Mouse (Mus musculus) heart, embryonic 11.5 days (tissue): ENCODE measurements around the gene Rplp0. TPM values are rescaled to one million over a fixed set of nuclear protein-coding genes. Genes with fewer than 3 reads are reported as not detected.
"Not testable (repeated sequence)": the region's sequence is repeated elsewhere in the genome, so short reads cannot be mapped to it uniquely, and the experiment has no call there.

Experiments
- ATAC-seq: fragments of 200-750 bp; cut with Nextera tagmentation; replicated peaks from 2 replicates; pipeline ENCODE4 v1.8.0; 2017; ENCODE audit warnings: moderate library complexity; ENCODE audit not compliant: insufficient number of reproducible peaks, low FRiP score, low TSS enrichment
- H3K27ac ChIP-seq: fragments of 300-500 bp; sonication (generic); 2 replicates; pipeline ENCODE4 v1.5.1; 2014; ENCODE audit warnings: mild to moderate bottlenecking, low read depth, low read length
- H3K27me3 ChIP-seq: fragments of 300-500 bp; sonication (generic); 2 replicates; pipeline ENCODE4 v1.6.1; 2014; ENCODE audit warnings: mild to moderate bottlenecking, low read length, mixed read lengths; ENCODE audit not compliant: control insufficient read depth, insufficient read depth
- H3K36me3 ChIP-seq: fragments of 300-500 bp; sonication (generic); 2 replicates; pipeline ENCODE4 v1.6.1; 2014; ENCODE audit warnings: mild to moderate bottlenecking, low read length, moderate library complexity, mixed read lengths; ENCODE audit not compliant: control insufficient read depth, insufficient read depth
- H3K4me1 ChIP-seq: fragments of 300-500 bp; sonication (generic); 2 replicates; pipeline ENCODE4 v1.6.1; 2014; ENCODE audit warnings: low read length; ENCODE audit not compliant: control insufficient read depth, insufficient read depth
- H3K4me2 ChIP-seq: fragments of 300-500 bp; sonication (generic); 2 replicates; pipeline ENCODE4 v1.6.1; 2014; ENCODE audit warnings: mild to moderate bottlenecking, moderate library complexity
- H3K4me3 ChIP-seq: fragments of 300-500 bp; sonication (generic); 2 replicates; pipeline ENCODE4 v1.5.1; 2014; ENCODE audit warnings: low read depth, low read length
- H3K9ac ChIP-seq: fragments of 300-500 bp; sonication (generic); 2 replicates; pipeline ENCODE4 v1.6.1; 2014; ENCODE audit warnings: mild to moderate bottlenecking, low read depth, low read length, moderate library complexity
- H3K9me3 ChIP-seq: fragments of 300-500 bp; sonication (generic); replicated peaks from 2 replicates; pipeline ENCODE4 v1.6.1; 2016; ENCODE audit warnings: low read length; ENCODE audit not compliant: control insufficient read depth
- WGBS: fragments of 180-500 bp; shearing (Covaris S2); extraction: QIAGEN DNeasy Blood & Tissue Kit; methylation state at CpG from one replicate; pipeline ENCODE4 v1.1.7; 2014; ENCODE audit not compliant: insufficient replicate concordance; 5-methylcytosine and 5-hydroxymethylcytosine counted together
- polyA plus RNA-seq: library from polyadenylated mRNA; unstranded; fragments of >200 nt; fragmentation: Nextera tagmentation; extraction: Ambion mirVana; gene quantifications from 2 replicates; pipeline ENCODE4 v1.2.1, GENCODE M21; 2014

The Rplp0 gene
- polyA plus RNA-seq, 1 experiment from 2014 or later: 1,275 TPM

DNA sequence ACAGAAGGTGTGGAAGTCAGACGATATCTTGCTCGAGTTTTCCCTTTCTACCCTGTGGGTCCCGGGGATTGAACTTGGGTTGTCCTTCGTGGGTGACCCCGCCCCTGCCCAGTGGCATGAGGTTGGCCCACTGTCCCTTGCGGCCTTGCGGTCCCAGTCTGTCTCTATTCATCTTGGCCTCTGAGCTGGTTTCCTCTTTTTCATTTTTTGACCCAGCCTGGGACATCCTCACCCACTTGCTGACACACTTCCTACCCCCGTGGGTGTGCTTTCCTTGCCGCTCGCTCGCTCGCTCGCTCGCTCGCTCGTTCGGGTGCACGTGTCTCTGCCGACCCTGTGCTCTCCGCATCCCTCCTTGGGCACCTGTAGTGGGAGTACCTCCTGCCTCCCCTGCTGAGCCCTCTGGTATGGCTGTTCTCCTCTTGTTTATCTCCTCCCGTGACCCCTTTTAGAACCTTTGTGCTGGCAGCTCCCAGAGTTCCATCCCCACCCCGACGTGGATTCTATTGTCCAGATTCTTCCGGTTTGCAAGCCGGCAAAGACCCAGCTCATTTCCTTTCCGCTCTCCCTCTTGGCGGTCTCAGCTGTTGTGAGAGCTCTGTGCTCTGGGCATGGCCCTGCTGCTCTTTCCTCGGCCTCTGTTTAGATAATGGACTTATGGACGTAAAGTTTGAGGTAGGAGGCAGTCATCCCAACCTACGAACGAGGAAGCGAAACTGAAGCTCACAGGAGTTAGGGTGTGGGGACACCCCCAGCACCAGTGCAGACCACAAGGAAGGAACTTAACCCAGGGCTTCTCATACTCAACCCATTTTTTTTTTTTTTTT, 43.0 kb upstream of the Rplp0 start:
- 66% methylated on average over 32 of the region's 32 CpGs for WGBS
- Histone ChIP-seq H3K27ac (peak overlapping the region; percentile 84), H3K9me3 (no peaks in the 10 kb centered on the region), H3K4me3 (no peak overlapping the region), H3K9ac (peak overlapping the region; percentile 46; the same call in 1 of the 2 replicates), H3K27me3 (no peaks in the 10 kb centered on the region), H3K4me1 (peaks cover 25% of the 10 kb centered on the region), H3K36me3 (no peaks in the 10 kb centered on the region), H3K4me2 (peak overlapping the region; percentile 42)
- ATAC-seq: no peak

DNA sequence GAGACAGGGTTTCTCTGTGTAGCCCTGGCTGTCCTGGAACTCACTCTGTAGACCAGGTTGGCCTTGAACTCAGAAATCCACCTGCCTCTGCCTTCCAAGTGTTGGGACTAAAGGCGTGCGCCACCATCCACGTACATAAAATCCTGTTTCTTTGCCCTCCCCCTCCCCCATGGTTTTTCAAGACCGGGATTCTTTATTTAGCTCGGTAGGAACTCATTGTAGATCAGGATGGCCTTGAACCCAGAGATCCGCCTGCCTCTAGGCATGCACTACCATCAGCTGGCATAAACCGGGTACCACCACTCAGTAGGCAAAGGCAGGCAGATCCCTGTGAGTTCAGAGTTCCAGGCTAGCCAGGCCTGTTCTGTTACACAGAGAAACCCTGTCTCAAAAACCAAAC, 42.4 kb upstream of the Rplp0 start:
- no peak for ATAC-seq
- H3K27ac ChIP-seq: peak overlapping the region; percentile 84
- no peaks in the 10 kb centered on the region for H3K36me3 ChIP-seq
- H3K9ac ChIP-seq: no peak overlapping the region
- H3K9me3 ChIP-seq: no peaks in the 10 kb centered on the region
- no peaks in the 10 kb centered on the region for H3K27me3 ChIP-seq
- H3K4me2 ChIP-seq: no peak overlapping the region
- no peak overlapping the region for H3K4me3 ChIP-seq
- peaks cover 28% of the 10 kb centered on the region for H3K4me1 ChIP-seq
- 77% methylated on average over 7 of the region's 7 CpGs for WGBS

DNA sequence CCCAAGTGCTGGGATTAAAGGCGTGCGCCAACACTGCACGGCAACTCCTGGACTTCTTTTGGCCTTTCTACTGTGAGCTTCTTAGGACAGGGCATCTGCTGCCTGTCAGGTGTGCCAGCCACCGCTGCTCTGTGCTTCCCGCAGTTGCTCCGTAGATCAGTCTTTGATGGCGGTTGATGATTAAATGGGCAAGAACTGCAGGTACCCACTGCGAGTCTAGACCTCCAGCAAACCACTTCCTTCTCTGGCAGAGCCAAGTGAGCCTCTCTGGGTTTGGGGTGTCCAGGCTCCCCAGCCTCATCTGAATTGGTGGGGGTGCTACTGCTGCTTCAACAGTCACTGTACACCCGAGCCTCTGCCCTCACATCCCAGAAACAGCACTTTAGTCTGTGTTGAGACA, 41.8 kb upstream of the Rplp0 start:
- no peak overlapping the region for H3K4me2 ChIP-seq
- peaks cover 32% of the 10 kb centered on the region for H3K4me1 ChIP-seq
- no peak overlapping the region for H3K27ac ChIP-seq
- no peak overlapping the region for H3K4me3 ChIP-seq
- no peak for ATAC-seq
- no peaks in the 10 kb centered on the region for H3K27me3 ChIP-seq
- no peaks in the 10 kb centered on the region for H3K9me3 ChIP-seq
- 87% methylated on average over 9 of the region's 9 CpGs for WGBS
- H3K9ac ChIP-seq: no peak overlapping the region
- no peaks in the 10 kb centered on the region for H3K36me3 ChIP-seq

DNA sequence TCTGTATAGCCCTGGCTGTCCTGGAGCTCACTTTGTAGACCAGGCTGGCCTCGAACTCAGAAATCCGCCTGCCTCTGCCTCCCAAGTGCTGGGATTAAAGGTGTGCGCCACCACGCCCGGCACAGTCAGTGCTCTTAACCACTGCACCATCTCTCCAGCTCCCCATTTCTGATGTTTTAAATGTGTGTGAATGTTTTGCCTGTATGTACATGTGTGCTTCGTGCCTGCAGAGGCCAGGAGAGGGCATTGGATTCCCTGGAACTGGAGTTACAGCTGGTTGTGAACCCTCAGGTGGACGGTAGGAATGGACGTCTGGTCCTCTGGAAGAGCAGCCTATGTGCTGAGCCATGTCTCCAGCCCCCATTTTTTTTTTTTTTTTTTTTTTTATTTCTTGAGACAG, 41.1 kb upstream of the Rplp0 start:
- H3K27ac ChIP-seq, H3K4me2 ChIP-seq, ATAC-seq, H3K9ac ChIP-seq, H3K36me3 ChIP-seq, H3K9me3 ChIP-seq, H3K27me3 ChIP-seq, H3K4me3 ChIP-seq: not testable (repeated sequence)
- WGBS: 90% methylated on average over 7 of the region's 8 CpGs
- peaks cover 40% of the 10 kb centered on the region for H3K4me1 ChIP-seq

DNA sequence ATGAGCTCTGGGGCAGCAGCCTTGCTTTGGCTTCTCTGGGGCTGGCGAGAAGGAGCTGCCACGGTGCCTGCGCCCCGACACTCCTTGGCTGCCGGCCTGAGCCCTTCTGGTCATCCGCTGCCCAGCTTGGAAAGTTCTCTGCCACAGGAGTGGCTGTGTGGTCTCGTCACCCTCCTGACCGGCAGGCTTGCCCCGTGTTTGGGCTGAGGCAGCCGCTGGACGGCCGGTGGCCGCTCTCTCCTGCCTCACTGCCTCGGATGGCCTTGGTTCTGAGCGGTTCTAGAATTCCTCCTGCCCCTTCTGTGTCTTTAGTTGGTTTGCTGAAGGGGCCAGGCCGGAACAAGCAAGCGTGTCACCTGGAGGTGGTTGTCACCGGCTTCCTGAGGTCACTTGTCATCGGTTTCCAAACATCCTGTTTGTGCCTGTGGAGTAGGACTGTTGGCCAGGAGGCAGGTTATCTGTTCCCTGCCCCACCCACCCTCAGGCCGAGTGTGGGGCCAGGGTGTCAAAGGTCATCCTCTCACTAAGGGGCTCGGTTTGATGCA, 38.9 kb upstream of the Rplp0 start:
- H3K4me1 ChIP-seq: peaks cover 44% of the 10 kb centered on the region
- H3K36me3 ChIP-seq: no peaks in the 10 kb centered on the region
- H3K9me3 ChIP-seq: no peaks in the 10 kb centered on the region
- no peak overlapping the region for H3K4me2 ChIP-seq
- H3K27me3 ChIP-seq: no peaks in the 10 kb centered on the region
- ATAC-seq: no peak
- no peak overlapping the region for H3K4me3 ChIP-seq
- H3K27ac ChIP-seq: peak overlapping the region; percentile 58
- WGBS: 43% methylated on average over 21 of the region's 21 CpGs
- H3K9ac ChIP-seq: peak overlapping the region; percentile 39; the same call in 1 of the 2 replicates

DNA sequence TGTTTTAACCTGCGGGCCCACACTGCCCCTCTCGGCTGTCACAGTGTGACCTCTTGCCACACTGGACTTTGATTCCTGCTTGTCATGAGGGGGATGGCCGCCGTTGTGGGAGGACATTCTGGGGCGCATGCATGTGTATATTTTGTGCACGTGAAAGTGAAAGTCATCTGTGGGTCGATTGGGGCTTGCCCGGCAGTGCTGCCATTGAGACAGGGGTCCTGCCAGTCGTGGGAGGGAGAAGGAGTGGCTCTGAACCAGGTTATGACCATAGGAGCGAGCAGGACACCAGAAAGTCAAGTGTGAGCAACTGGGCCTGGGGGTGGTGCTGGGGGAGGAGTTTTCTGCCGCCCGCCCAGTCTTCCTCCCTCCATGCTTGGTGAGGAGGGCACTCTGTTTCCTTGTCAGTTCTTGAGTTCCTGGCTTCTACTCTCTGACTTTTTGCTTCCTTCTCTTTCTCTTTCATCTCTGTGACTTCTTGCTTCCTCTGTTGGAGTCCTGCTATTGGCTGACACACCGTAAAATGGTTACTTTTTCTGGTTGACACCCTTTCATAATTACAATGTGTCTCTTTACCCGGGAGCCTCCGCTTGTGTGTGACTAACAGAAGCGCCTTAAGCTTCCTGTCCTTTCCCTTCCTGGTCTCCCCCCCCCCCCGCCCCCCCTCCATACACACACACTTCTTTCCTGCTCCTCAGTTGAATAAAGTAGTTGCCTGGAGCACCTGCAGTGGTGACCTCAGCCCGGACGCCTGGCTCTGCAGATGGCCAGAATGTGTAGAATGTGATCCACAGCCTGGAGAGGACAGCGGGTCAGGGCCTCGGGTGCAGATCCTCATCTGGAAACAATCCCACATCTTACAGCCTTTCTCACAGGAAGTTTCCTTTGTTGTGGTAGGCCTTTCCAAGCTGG, 37.5 kb upstream of the Rplp0 start:
- peak overlapping the region; percentile 12 for H3K4me2 ChIP-seq
- ATAC-seq: no peak
- WGBS: 62% methylated on average over 20 of the region's 21 CpGs
- peak overlapping the region; percentile 79 for H3K27ac ChIP-seq
- no peak overlapping the region for H3K4me3 ChIP-seq
- 0 out of 2 replicates have a peak overlapping the region, but pooled peaks have one; percentile 28 for H3K9ac ChIP-seq
- 0 out of 2 replicates have a peak, but pooled peaks cover 3% of the 10 kb centered on the region for H3K36me3 ChIP-seq
- H3K9me3 ChIP-seq: no peaks in the 10 kb centered on the region
- H3K4me1 ChIP-seq: peaks cover 48% of the 10 kb centered on the region
- no peaks in the 10 kb centered on the region for H3K27me3 ChIP-seq

DNA sequence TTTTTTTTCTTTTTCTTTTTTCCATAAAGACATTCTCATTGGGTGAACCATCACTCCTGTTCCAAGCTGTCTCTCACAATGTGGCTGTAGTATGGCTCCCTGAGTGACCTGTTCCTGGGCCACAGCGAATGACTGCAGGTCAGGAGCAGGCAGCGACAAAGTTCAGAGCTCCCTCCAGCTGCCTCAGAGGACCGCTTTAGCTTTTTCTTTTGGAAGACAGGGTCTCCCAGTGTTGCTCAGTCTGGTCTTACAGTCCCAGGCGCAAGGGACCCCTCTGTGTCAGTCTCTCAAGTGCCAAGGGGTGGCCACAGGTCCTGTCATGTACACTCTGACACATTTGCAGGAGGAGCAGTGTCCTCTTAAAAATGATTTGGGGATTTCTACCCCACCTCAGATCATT, 36.7 kb upstream of the Rplp0 start:
- WGBS: 73% methylated on average over 4 of the region's 4 CpGs
- H3K9ac ChIP-seq: no peak overlapping the region
- peak overlapping the region; percentile 79 for H3K27ac ChIP-seq
- H3K4me2 ChIP-seq: no peak overlapping the region
- H3K9me3 ChIP-seq: no peaks in the 10 kb centered on the region
- no peak for ATAC-seq
- no peaks in the 10 kb centered on the region for H3K27me3 ChIP-seq
- 0 out of 2 replicates have a peak, but pooled peaks cover 3% of the 10 kb centered on the region for H3K36me3 ChIP-seq
- H3K4me3 ChIP-seq: no peak overlapping the region
- H3K4me1 ChIP-seq: peaks cover 48% of the 10 kb centered on the region

DNA sequence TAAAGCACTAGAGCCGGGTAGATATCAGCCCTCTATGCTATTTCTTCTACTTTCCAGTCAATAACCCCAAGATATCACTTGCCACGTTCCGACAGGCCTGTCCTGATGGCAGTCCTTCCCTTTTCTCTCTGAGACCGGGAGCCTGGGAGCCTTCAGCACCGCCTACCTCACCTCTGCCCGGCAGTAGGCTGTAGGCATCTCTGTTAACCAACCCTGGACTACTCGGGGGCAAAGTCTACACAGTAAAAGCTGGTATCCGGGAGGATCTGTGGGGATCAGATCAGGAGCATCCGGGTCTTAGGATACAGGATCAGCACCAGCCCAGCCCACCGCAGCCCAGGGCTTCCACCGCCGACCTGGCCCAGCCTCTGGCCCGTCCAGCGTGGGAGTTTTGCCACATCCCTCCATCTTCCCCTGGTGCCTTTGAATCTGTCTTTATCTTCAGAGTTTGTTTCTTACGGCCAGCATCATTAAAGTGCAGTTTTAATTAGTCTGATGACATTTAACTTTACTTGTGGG, 36.2 kb upstream of the Rplp0 start:
- peaks cover 48% of the 10 kb centered on the region for H3K4me1 ChIP-seq

More for the DNA sequence above, 36.2 kb upstream of the Rplp0 start:
- Histone ChIP-seq H3K9ac (no peak overlapping the region), H3K4me3 (no peak overlapping the region), H3K36me3 (0 out of 2 replicates have a peak, but pooled peaks cover 3% of the 10 kb centered on the region), H3K27ac (peak overlapping the region; percentile 79; the same call in 1 of the 2 replicates), H3K9me3 (no peaks in the 10 kb centered on the region), H3K27me3 (no peaks in the 10 kb centered on the region), H3K4me2 (no peak overlapping the region)
- ATAC-seq: no peak
- WGBS: 59% methylated on average over 15 of the region's 15 CpGs
